Mouse (Mus musculus) stomach, postnatal 0 days (tissue): ENCODE measurements at regions not wholly inside any gene's neighbourhood (a gene's known extent, or its start where the extent isn't known, plus 50 kb on each side); places are given as distances from the start of the nearest gene placed in this dataset.

Experiments used
- CTCF ChIP-seq: IDR thresholded peaks from 2 replicates; pipeline ENCODE4 v1.5.1; 2016; ENCODE audit warnings: antibody characterized with exemption, low read depth, mild to moderate bottlenecking, moderate library complexity
- EP300 ChIP-seq: optimal IDR thresholded peaks from 2 replicates; pipeline ENCODE3; 2016; ENCODE audit warnings: antibody characterized with exemption

- TF ChIP-seq EP300 = no peak
- TF ChIP-seq CTCF = no peak
These were observed 219.5 kb downstream of the Ptprc start for GRCm38 (mm10) chr1:137955993-137956392.
